Mouse (Mus musculus) liver (tissue): Measurements from ENCODE around the gene Magi1.
A peak's percentile ranks its signal among the peaks of the same experiment; 100 is the strongest.

Source experiments
- DNase-seq: peaks from one replicate; pipeline ENCODE4 v3.0.0-alpha.2; 2020; ENCODE audit warnings: mixed read lengths

Magi1 gene

GRCm38 (mm10) chr6:93946612-93947011 lies 337.1 kb downstream of the Magi1 start:
- no peak for DNase-seq

GRCm38 (mm10) chr6:93936359-93936758 lies 347.4 kb downstream of the Magi1 start:
- no peak for DNase-seq

GRCm38 (mm10) chr6:93935793-93936192 lies 347.9 kb downstream of the Magi1 start:
- no peak for DNase-seq

- DNase-seq: no peak
Observed at GRCm38 (mm10) chr6:93934700-93935099, 349.0 kb downstream of the Magi1 start.

- no peak for DNase-seq
Observed at GRCm38 (mm10) chr6:93924568-93924967, 359.1 kb downstream of the Magi1 start.

- DNase-seq: no peak
Observed at GRCm38 (mm10) chr6:93923972-93924371, 359.7 kb downstream of the Magi1 start.

GRCm38 (mm10) chr6:93923351-93923750 lies 360.4 kb downstream of the Magi1 start:
- DNase-seq: no peak

GRCm38 (mm10) chr6:93922931-93923330 lies 360.8 kb downstream of the Magi1 start:
- DNase-seq: no peak

- DNase-seq: no peak
Observed at GRCm38 (mm10) chr6:93913226-93913861, 370.4 kb downstream of the Magi1 start.

- peak; percentile 6 for DNase-seq
Observed at GRCm38 (mm10) chr6:93912582-93913225, 371.0 kb downstream of the Magi1 start.

GRCm38 (mm10) chr6:93912003-93912581 lies 371.6 kb downstream of the Magi1 start:
- DNase-seq: no peak

- no peak for DNase-seq
Observed at GRCm38 (mm10) chr6:93911420-93911819, 372.3 kb downstream of the Magi1 start.

GRCm38 (mm10) chr6:93909976-93910375 lies 373.7 kb downstream of the Magi1 start:
- DNase-seq: no peak

GRCm38 (mm10) chr6:93904987-93905386 lies 378.7 kb downstream of the Magi1 start:
- DNase-seq: no peak

GRCm38 (mm10) chr6:93902239-93902638 lies 381.5 kb downstream of the Magi1 start:
- no peak for DNase-seq

GRCm38 (mm10) chr6:93901408-93901807 lies 382.3 kb downstream of the Magi1 start:
- DNase-seq: no peak

GRCm38 (mm10) chr6:93897512-93897911 lies 386.2 kb downstream of the Magi1 start:
- DNase-seq: no peak

- no peak for DNase-seq
Observed at GRCm38 (mm10) chr6:93895721-93896120, 388.0 kb downstream of the Magi1 start.

GRCm38 (mm10) chr6:93893956-93894355 lies 389.8 kb downstream of the Magi1 start:
- no peak for DNase-seq

GRCm38 (mm10) chr6:93892922-93893321 lies 390.8 kb downstream of the Magi1 start:
- DNase-seq: no peak

- no peak for DNase-seq
Observed at GRCm38 (mm10) chr6:93890011-93890410, 393.7 kb downstream of the Magi1 start.

- DNase-seq: no peak
Observed at GRCm38 (mm10) chr6:93877337-93877736, 406.4 kb downstream of the Magi1 start.

- DNase-seq: no peak
Observed at GRCm38 (mm10) chr6:93874936-93875335, 408.8 kb downstream of the Magi1 start.

- DNase-seq: no peak
Observed at GRCm38 (mm10) chr6:93874376-93874775, 409.3 kb downstream of the Magi1 start.
